Mouse (Mus musculus) myocyte (in vitro differentiated cells): ENCODE data around the gene Zfpm1. TPM values are rescaled to one million over a fixed set of nuclear protein-coding genes. Genes with fewer than 3 reads are reported as not detected.

ENCODE experiments used
- H3K27me3 ChIP-seq: one replicate; pipeline ENCODE4 v1.6.1; 2011; ENCODE audit not compliant: control insufficient read depth, insufficient read depth, insufficient read length
- H3K36me3 ChIP-seq: one replicate; pipeline ENCODE4 v1.6.1; 2011; ENCODE audit not compliant: control insufficient read depth, insufficient read depth
- H3K4me2 ChIP-seq: one replicate; pipeline ENCODE4 v1.6.1; 2011; ENCODE audit warnings: low read depth, control low read depth
- H3K4me3 ChIP-seq: one replicate; pipeline ENCODE4 v1.5.1; 2011; ENCODE audit warnings: mild to moderate bottlenecking, control low read depth, moderate library complexity
- H3K79me2 ChIP-seq: one replicate; pipeline ENCODE4 v1.6.1; 2011; ENCODE audit not compliant: control insufficient read depth, insufficient read depth
- H3ac ChIP-seq: one replicate; pipeline ENCODE4 v1.6.1; 2011; ENCODE audit not compliant: control insufficient read depth, insufficient read length
- CEBPB ChIP-seq: IDR thresholded peaks from 2 replicates; pipeline ENCODE4 v1.6.1; 2011; ENCODE audit warnings: mild to moderate bottlenecking, moderate library complexity; ENCODE audit not compliant: poor library complexity, insufficient read depth, severe bottlenecking
- E2F4 ChIP-seq: IDR thresholded peaks from one replicate; pipeline ENCODE4 v1.6.1; 2011; ENCODE audit warnings: mild to moderate bottlenecking, control low read depth, moderate library complexity; ENCODE audit not compliant: insufficient read depth
- MAX ChIP-seq: IDR thresholded peaks from one replicate; pipeline ENCODE4 v1.6.1; 2011; ENCODE audit warnings: low read depth, mild to moderate bottlenecking, control low read depth
- MYOD1 ChIP-seq, 3 experiments: IDR thresholded peaks; one replicate each; pipeline ENCODE4 v1.6.1; 2011; ENCODE audit warnings: control low read depth in 2 of 3, low read depth in 2 of 3, mild to moderate bottlenecking in 2 of 3, moderate library complexity in 1 of 3; ENCODE audit not compliant: insufficient read length in 2 of 3, control insufficient read depth in 1 of 3
- MYOG ChIP-seq, 3 experiments: IDR thresholded peaks; one replicate each; pipeline ENCODE4 v1.6.1; 2011; ENCODE audit warnings: control low read depth in 2 of 3, low read depth in 2 of 3, mild to moderate bottlenecking in 2 of 3; ENCODE audit not compliant: insufficient read length in 2 of 3, control insufficient read depth in 1 of 3, insufficient read depth in 1 of 3
- POLR2A ChIP-seq: IDR thresholded peaks from one replicate; pipeline ENCODE4 v1.6.1; 2011; ENCODE audit warnings: low read depth, mild to moderate bottlenecking, control low read depth, moderate library complexity; ENCODE audit not compliant: insufficient read length
- POLR2AphosphoS2 ChIP-seq: IDR thresholded peaks from one replicate; pipeline ENCODE4 v1.6.1; 2011; ENCODE audit warnings: low read depth, control low read depth; ENCODE audit not compliant: insufficient read length
- REST ChIP-seq: IDR thresholded peaks from one replicate; pipeline ENCODE4 v1.6.1; 2011; ENCODE audit warnings: mild to moderate bottlenecking, control low read depth, moderate library complexity; ENCODE audit not compliant: insufficient read depth, insufficient read length
- SRF ChIP-seq: IDR thresholded peaks from one replicate; pipeline ENCODE4 v1.6.1; 2011; ENCODE audit warnings: low read depth; ENCODE audit not compliant: control insufficient read depth, insufficient read length
- TCF12 ChIP-seq: IDR thresholded peaks from one replicate; pipeline ENCODE4 v1.6.1; 2011; ENCODE audit warnings: mild to moderate bottlenecking, control low read depth; ENCODE audit not compliant: poor library complexity, insufficient read depth, severe bottlenecking
- TCF3 ChIP-seq: IDR thresholded peaks from one replicate; pipeline ENCODE4 v1.6.1; 2011; ENCODE audit warnings: low read depth, control low read depth; ENCODE audit not compliant: insufficient read length
- USF1 ChIP-seq: IDR thresholded peaks from one replicate; pipeline ENCODE4 v1.6.1; 2011; ENCODE audit warnings: low read depth, mild to moderate bottlenecking, control low read depth, moderate library complexity
- polyA plus RNA-seq: library from polyadenylated mRNA; unstranded; fragments of >200 nt; fragmentation: generic; extraction: Trizol; gene quantifications from one replicate; pipeline ENCODE4 v1.2.1, GENCODE M21; 2012; ENCODE audit warnings: missing spikeins

Zfpm1 gene
- 22.6 TPM for polyA plus RNA-seq

GRCm38 (mm10) chr8:122282035-122282358, at the start of gene Zfpm1:
TSS of gene Zfpm1 (plus strand) at chr8:122282141.
- Histone ChIP-seq H3K27me3 (no peaks in the 10 kb centered on the region), H3K36me3 (no peaks in the 10 kb centered on the region), H3K4me3 (peak within 1 kb of the TSS; percentile 38), H3K4me2 (peak within 1 kb of the TSS; percentile 98), H3K79me2 (peaks cover 8% of the 10 kb centered on the region), H3ac (peak within 1 kb of the TSS; percentile 44)
- TF ChIP-seq POLR2A (peak; percentile 68), USF1 (no peak), MAX (no peak), SRF (no peak), POLR2AphosphoS2 (peak; percentile 59), MYOG (IDR thresholded peaks at IDR 0.05; ENCODE audit: control insufficient read depth in 1 of 3, insufficient read depth in 1 of 3, insufficient read length in 2 of 3, low read depth in 2 of 3) (no peak)

DNA sequence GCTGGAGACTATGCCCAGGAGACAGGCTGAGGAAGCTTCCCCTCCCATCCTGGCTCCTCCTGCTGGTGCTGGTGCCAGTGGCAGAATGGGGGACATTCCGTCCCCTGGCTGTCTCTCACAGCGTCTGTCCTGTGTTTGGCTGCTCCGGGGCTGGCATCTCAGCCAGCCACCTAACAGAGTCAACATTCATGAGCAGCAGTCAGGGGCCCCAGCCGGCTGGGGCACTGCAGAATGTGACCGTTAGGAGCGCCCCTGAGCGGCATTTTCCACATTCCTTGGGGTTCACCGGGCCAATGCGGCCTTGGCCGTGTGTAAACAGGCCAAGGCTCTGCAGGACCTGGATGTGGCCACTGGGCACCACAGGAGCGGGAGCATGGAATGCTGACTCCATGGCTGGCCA, 47.9 kb upstream of the Zfpm1 start:
- Histone ChIP-seq H3K27me3 (no peaks in the 10 kb centered on the region), H3K79me2 (peaks cover 66% of the 10 kb centered on the region), H3ac (no peak overlapping the region), H3K4me2 (no peak overlapping the region), H3K4me3 (no peak overlapping the region), H3K36me3 (no peaks in the 10 kb centered on the region)
- TF ChIP-seq CEBPB: no peak
- no peak for TF ChIP-seq MYOG (IDR thresholded peaks at IDR 0.05; ENCODE audit: control insufficient read depth in 1 of 3, insufficient read depth in 1 of 3, insufficient read length in 2 of 3, low read depth in 2 of 3)

DNA sequence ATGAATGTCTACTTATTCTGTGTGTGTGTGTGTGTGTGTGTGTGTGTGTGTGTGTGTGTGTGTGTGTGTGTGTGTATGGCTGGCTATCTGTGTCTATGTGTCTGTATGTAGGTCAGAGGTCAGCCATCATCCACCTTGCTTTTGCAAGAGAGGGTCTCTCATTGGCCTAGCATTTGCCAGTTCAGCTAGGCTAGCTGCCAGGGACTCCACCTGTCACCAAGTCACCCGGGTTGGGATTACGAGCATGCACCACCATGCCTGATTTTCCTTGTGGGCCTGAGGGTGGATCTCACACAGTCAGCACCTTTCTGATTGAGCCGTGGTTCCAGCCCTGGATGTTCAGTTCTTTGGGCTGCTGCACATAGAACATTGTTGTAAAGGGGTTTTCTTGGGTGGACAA, 45.4 kb upstream of the Zfpm1 start:
- Histone ChIP-seq H3K79me2 (peaks cover 82% of the 10 kb centered on the region), H3K36me3 (no peaks in the 10 kb centered on the region), H3K4me3 (no peak overlapping the region), H3ac (no peak overlapping the region), H3K4me2 (no peak overlapping the region), H3K27me3 (no peaks in the 10 kb centered on the region)
- TF ChIP-seq E2F4: no peak
- no peak for TF ChIP-seq TCF12
- no peak for TF ChIP-seq REST
- TF ChIP-seq MYOD1 (IDR thresholded peaks at IDR 0.05; ENCODE audit: control insufficient read depth in 1 of 3, insufficient read length in 2 of 3, low read depth in 2 of 3): peak in 1 of 3 experiments; percentile 35
- TF ChIP-seq SRF: no peak

DNA sequence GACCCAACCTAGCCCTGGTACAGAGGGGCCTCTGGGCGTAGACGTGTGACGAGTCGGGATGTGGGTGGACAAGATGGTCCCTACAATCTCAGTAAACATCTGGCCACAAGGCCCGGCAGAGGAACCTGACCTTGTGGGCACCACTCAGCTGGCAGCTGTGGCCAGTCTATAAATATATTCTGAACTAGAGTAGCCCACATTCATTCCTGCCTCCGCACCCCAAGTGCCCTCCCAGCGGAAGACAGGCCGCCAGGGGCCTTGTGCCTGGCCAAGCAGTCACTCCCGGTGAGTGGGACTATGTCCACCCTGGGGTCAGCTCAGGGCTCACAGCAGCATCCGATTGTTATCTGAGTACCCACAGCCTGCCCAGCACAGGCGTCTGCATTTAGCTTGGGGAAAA, 43.7 kb upstream of the Zfpm1 start:
- Histone ChIP-seq H3K79me2 (peaks cover 72% of the 10 kb centered on the region), H3K27me3 (no peaks in the 10 kb centered on the region), H3K4me3 (no peak overlapping the region), H3K36me3 (no peaks in the 10 kb centered on the region), H3ac (no peak overlapping the region), H3K4me2 (peak overlapping the region; percentile 34)
- no peak for TF ChIP-seq TCF3
- TF ChIP-seq MYOD1 (IDR thresholded peaks at IDR 0.05; ENCODE audit: control insufficient read depth in 1 of 3, insufficient read length in 2 of 3, low read depth in 2 of 3): peak in 2 of 3 experiments; percentile 59
- TF ChIP-seq MYOG (IDR thresholded peaks at IDR 0.05; ENCODE audit: control insufficient read depth in 1 of 3, insufficient read depth in 1 of 3, insufficient read length in 2 of 3, low read depth in 2 of 3): peak in 2 of 3 experiments; percentile 61
- no peak for TF ChIP-seq CEBPB

- TF ChIP-seq POLR2AphosphoS2 (no peak), POLR2A (no peak), SRF (no peak), CEBPB (no peak), REST (no peak), E2F4 (no peak), MAX (no peak), USF1 (no peak), TCF12 (no peak), MYOD1 (IDR thresholded peaks at IDR 0.05; ENCODE audit: control insufficient read depth in 1 of 3, insufficient read length in 2 of 3, low read depth in 2 of 3) (no peak), MYOG (IDR thresholded peaks at IDR 0.05; ENCODE audit: control insufficient read depth in 1 of 3, insufficient read depth in 1 of 3, insufficient read length in 2 of 3, low read depth in 2 of 3) (no peak), TCF3 (no peak)
- H3K79me2 ChIP-seq: peaks cover 70% of the 10 kb centered on the region
- H3K36me3 ChIP-seq: no peaks in the 10 kb centered on the region
- H3K27me3 ChIP-seq: no peaks in the 10 kb centered on the region
- H3K4me3 ChIP-seq: no peak overlapping the region
- peak overlapping the region; percentile 21 for H3K4me2 ChIP-seq
- H3ac ChIP-seq: no peak overlapping the region
These were observed 43.2 kb upstream of the Zfpm1 start for GRCm38 (mm10) chr8:122238731-122239130.
